Mouse (Mus musculus) erythroblast, embryonic 14.5 days (primary cell): Measurements from ENCODE around the gene Tshz2. TPM values are rescaled to one million over a fixed set of nuclear protein-coding genes. Genes with fewer than 3 reads are reported as not detected.

ENCODE experiments used
- H3K27me3 ChIP-seq: 2 replicates; pipeline ENCODE4 v1.6.1; 2012; ENCODE audit warnings: inconsistent platforms; ENCODE audit not compliant: control insufficient read depth
- H3K36me3 ChIP-seq: 2 replicates; pipeline ENCODE4 v1.6.1; 2012; ENCODE audit warnings: mild to moderate bottlenecking, inconsistent platforms; ENCODE audit not compliant: control insufficient read depth
- H3K4me1 ChIP-seq: 2 replicates; pipeline ENCODE4 v1.6.1; 2012; ENCODE audit warnings: inconsistent platforms; ENCODE audit not compliant: control insufficient read depth
- H3K4me3 ChIP-seq: replicated peaks from 2 replicates; pipeline ENCODE3; 2012; ENCODE audit warnings: moderate library complexity, mild to moderate bottlenecking, inconsistent platforms
- H3K9me3 ChIP-seq: 2 replicates; pipeline ENCODE4 v1.6.1; 2012; ENCODE audit warnings: low read length, inconsistent platforms, mixed read lengths; ENCODE audit not compliant: control insufficient read depth
- GATA1 ChIP-seq: IDR thresholded peaks from 2 replicates; pipeline ENCODE4 v1.6.1; 2012; ENCODE audit warnings: low read length, inconsistent platforms, mixed read lengths
- TAL1 ChIP-seq: IDR thresholded peaks from 3 replicates; pipeline ENCODE4 v1.6.1; 2012; ENCODE audit warnings: low read length, inconsistent platforms, mixed read lengths
- polyA plus RNA-seq: library from polyadenylated mRNA; stranded (reverse); fragments of >175 nt; gene quantifications from 2 replicates; pipeline ENCODE4 v1.2.3, GENCODE M21; 2012

Tshz2 gene
- polyA plus RNA-seq, 1 experiment, result not detected

DNA sequence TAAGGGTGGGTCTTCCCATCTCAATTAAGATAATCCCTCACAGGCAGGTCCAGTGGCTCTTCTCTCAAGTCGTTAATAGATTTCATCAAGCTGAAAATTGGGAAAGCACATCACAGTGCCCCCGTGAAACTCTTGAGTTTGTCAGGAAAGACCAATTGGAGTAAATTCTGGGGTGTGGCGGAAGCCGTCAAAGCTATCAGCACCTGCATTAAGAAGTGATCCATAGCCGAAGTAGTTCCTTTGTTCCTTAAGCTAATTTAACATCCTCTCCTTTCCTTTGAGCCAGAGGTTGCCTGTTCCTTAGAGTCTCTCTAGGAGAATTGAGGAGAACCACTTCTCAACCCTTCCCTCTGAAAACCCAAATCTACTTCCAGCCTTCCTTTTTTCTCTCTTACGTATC lies 16.8 kb upstream of the Tshz2 start:
- Histone ChIP-seq H3K4me1 (no peaks in the 10 kb centered on the region), H3K27me3 (no peaks in the 10 kb centered on the region), H3K9me3 (peaks cover 24% of the 10 kb centered on the region), H3K4me3 (no peak overlapping the region), H3K36me3 (no peaks in the 10 kb centered on the region)
- TF ChIP-seq TAL1 (no peak), GATA1 (no peak)

- Histone ChIP-seq H3K27me3 (no peaks in the 10 kb centered on the region), H3K4me1 (no peaks in the 10 kb centered on the region), H3K9me3 (peaks cover 15% of the 10 kb centered on the region), H3K36me3 (no peaks in the 10 kb centered on the region), H3K4me3 (no peak overlapping the region)
- TF ChIP-seq GATA1 (no peak), TAL1 (no peak)
Observed at GRCm38 (mm10) chr2:169621201-169621710, 11.6 kb upstream of the Tshz2 start.

DNA sequence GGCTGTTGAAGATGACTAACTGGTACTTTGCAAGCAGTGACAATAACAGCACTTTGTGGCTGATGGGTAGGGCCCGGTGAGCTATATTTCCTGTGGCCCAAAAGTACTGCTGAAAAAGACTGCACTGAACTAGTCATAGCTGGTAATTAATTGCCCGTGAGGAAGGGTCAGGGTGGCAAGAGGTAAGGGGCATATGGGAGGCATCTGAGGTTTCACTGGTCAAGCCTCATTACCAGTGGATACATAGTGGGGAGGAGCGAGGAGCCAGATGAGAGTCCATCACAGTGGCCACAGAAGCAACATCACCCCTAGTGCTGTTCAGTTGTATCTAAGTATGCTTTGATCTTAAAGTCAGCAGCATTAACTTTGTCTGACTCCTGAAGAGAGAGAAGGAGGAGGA lies 2.7 kb upstream of the Tshz2 start:
- H3K4me1 ChIP-seq, result no peaks in the 10 kb centered on the region
- TF ChIP-seq TAL1 (no peak), GATA1 (no peak)

DNA sequence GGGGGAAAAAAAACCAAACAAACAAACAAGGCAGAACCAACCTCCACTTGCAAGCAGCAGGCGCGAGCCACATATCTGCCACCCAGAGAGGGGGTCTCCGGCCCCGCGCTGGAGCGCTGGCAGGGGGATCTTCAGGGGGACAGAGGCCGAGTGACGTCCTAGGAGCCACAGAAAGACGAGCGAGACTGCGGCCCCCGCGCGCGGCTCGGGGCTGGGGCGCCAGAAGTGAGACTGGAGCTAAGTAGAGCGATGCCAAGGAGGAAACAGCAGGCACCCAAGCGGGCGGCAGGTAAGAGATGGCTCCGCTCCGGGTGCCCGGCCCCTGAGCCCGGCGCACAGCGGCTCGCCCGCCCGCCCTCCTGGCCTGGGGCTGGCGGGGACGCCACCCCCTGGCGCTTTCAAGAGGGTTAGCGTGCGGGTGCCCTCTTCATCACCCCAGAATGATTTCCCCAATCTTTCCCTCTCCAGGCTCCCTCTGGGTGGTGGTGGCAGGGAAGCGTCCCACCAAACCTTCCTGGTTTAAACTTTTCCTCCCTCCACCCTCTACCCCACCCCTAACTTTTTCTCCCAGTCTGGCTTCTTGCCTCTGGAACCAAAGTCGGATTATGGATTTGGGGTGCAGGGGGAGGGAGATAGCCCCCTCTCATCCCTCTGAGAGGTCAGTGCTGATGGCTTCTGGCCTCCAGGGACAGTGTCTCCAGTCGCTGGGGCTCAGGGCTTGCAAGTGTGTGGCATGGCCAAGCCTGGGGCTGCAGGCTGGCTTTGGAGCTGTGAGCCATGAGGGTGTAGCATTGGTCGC lies 877 bp downstream of the Tshz2 start:
- H3K27me3 ChIP-seq, result peaks cover 9% of the 10 kb centered on the region
- H3K4me1 ChIP-seq, result no peaks in the 10 kb centered on the region
- no peaks in the 10 kb centered on the region for H3K36me3 ChIP-seq
- H3K9me3 ChIP-seq, result peaks cover 2% of the 10 kb centered on the region; the same call in 1 of the 2 replicates
- TF ChIP-seq TAL1, result no peak
- TF ChIP-seq GATA1, result no peak
- H3K4me3 ChIP-seq, result peak overlapping the region; percentile 51

More for the DNA sequence above, 2.7 kb upstream of the Tshz2 start:
- Histone ChIP-seq H3K27me3 (peaks cover 9% of the 10 kb centered on the region), H3K9me3 (peaks cover 2% of the 10 kb centered on the region; the same call in 1 of the 2 replicates), H3K4me3 (no peak overlapping the region), H3K36me3 (no peaks in the 10 kb centered on the region)

DNA sequence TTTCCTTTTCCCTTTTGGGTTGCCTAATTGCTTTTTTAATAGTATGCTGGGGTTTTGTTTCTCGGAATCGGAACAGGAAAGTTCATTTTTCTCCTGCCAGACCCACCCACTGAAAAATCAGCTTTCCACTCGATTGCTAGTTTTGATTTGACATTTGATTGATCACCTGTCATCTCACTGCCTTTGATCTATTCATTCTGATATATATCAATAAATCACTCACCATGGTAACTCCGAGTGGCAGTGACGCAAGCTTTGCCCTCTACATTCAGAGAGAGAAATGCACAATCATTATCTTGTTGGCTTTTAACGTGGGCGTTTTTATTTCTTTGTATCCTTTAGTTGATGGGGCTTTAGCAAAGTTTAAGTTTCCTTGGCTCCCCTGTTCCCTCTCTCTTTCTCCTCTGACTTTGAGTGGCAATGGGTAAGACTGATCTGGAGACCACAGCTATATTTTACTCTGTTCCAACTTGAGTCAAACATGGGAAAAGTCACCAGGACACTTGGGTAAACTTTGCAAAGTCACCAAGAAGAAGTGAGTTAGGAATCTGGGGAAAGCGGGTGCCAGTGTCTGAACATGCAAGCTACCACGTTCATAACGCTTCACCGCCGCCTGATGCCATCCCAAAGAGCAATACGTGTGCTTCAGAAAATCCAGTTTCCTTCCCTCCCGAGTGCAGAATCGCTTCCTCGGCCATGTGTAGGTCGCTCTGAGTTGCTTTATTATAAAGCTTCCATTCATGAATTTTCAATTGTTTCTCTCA lies 2.0 kb downstream of the Tshz2 start:
- Histone ChIP-seq H3K9me3 (peaks cover 2% of the 10 kb centered on the region; the same call in 1 of the 2 replicates), H3K27me3 (peaks cover 9% of the 10 kb centered on the region), H3K4me1 (no peaks in the 10 kb centered on the region), H3K4me3 (peak overlapping the region; percentile 51), H3K36me3 (no peaks in the 10 kb centered on the region)
- TF ChIP-seq GATA1 (no peak), TAL1 (no peak)

GRCm38 (mm10) chr2:169635428-169635827 lies 2.6 kb downstream of the Tshz2 start:
- no peaks in the 10 kb centered on the region for H3K36me3 ChIP-seq
- peaks cover 9% of the 10 kb centered on the region for H3K27me3 ChIP-seq
- TF ChIP-seq GATA1 (no peak), TAL1 (no peak)
- H3K4me1 ChIP-seq, result no peaks in the 10 kb centered on the region
- H3K4me3 ChIP-seq, result no peak overlapping the region
- H3K9me3 ChIP-seq, result peaks cover 2% of the 10 kb centered on the region; the same call in 1 of the 2 replicates

DNA sequence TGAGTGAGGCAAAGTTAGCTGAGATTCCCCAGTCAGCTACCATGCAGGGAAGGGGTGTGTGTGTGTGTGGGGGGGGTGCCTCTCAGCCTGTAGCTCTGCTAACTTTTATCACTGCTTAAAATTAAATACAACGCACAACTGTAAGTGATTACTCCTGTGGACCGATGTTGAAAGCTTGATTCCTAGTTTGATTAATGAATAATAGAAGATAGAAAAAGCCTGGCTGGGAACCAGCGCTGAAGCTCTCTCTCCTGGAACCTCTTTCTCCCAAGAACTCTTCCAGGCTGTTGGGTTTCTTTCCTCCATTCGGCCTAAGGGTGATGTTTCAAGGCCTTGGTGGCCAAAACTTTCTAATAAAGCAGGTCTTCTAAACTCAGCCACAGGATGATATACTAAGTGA lies 3.6 kb downstream of the Tshz2 start:
- no peak overlapping the region for H3K4me3 ChIP-seq
- no peak for TF ChIP-seq TAL1
- no peaks in the 10 kb centered on the region for H3K4me1 ChIP-seq
- H3K9me3 ChIP-seq, result peaks cover 3% of the 10 kb centered on the region; the same call in 1 of the 2 replicates
- no peaks in the 10 kb centered on the region for H3K36me3 ChIP-seq
- peaks cover 9% of the 10 kb centered on the region for H3K27me3 ChIP-seq

- H3K36me3 ChIP-seq, result no peaks in the 10 kb centered on the region; the same call in 1 of the 2 replicates
- TF ChIP-seq GATA1, result no peak
- no peak for TF ChIP-seq TAL1
- H3K9me3 ChIP-seq, result peaks cover 36% of the 10 kb centered on the region
- H3K4me1 ChIP-seq, result no peaks in the 10 kb centered on the region
- H3K4me3 ChIP-seq, result no peak overlapping the region
- H3K27me3 ChIP-seq, result no peaks in the 10 kb centered on the region
Observed at GRCm38 (mm10) chr2:169641547-169641946, 8.7 kb downstream of the Tshz2 start.

DNA sequence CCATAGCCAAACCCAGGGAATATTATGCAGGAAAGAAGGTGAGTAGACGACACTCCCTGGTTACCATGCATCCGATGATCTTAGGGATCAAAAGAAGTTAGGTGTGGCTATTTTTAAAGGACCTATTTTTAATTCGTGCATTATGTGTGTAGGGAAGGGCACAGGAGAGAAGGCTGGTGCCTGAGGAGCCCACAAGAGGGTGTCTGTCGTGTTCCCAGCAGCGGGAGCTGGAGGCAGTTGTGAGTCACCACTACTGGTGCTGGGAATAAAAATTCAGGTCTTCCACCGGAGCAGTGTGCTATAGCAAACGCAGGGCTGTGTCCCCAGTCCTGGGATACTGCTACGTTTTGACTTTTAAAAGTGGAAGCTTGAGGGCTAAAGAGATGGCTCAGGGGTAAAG lies 9.6 kb downstream of the Tshz2 start:
- H3K27me3 ChIP-seq, result no peaks in the 10 kb centered on the region
- no peaks in the 10 kb centered on the region for H3K4me1 ChIP-seq
- no peak overlapping the region for H3K4me3 ChIP-seq
- TF ChIP-seq TAL1 (no peak), GATA1 (no peak)
- H3K9me3 ChIP-seq, result peaks cover 40% of the 10 kb centered on the region
- H3K36me3 ChIP-seq, result no peaks in the 10 kb centered on the region; the same call in 1 of the 2 replicates
